Mouse (Mus musculus) testis, postnatal 14 days (tissue): ENCODE data around the gene Cntnap4.
"Not testable (repeated sequence)": the region's sequence is repeated elsewhere in the genome, so short reads cannot be mapped to it uniquely, and the experiment has no call there.

Experiments
- DNase-seq: peaks from one replicate; pipeline ENCODE4 v3.0.0; 2021; ENCODE audit warnings: low spot score

The Cntnap4 gene

GRCm38 (mm10) chr8:112730583-112731432 is 161.0 kb downstream of the Cntnap4 start:
- DNase-seq, result no peak

GRCm38 (mm10) chr8:112735575-112735974 is 165.7 kb downstream of the Cntnap4 start:
- no peak for DNase-seq

- no peak for DNase-seq
Observed at GRCm38 (mm10) chr8:112743331-112743730, 173.5 kb downstream of the Cntnap4 start.

- no peak for DNase-seq
Observed at GRCm38 (mm10) chr8:112747296-112747695, 177.5 kb downstream of the Cntnap4 start.

GRCm38 (mm10) chr8:112755171-112755570 is 185.3 kb downstream of the Cntnap4 start:
- DNase-seq, result no peak

GRCm38 (mm10) chr8:112803058-112803457 is 233.2 kb downstream of the Cntnap4 start:
- DNase-seq, result no peak

GRCm38 (mm10) chr8:112809382-112809781 is 239.5 kb downstream of the Cntnap4 start:
- DNase-seq, result no peak

DNA sequence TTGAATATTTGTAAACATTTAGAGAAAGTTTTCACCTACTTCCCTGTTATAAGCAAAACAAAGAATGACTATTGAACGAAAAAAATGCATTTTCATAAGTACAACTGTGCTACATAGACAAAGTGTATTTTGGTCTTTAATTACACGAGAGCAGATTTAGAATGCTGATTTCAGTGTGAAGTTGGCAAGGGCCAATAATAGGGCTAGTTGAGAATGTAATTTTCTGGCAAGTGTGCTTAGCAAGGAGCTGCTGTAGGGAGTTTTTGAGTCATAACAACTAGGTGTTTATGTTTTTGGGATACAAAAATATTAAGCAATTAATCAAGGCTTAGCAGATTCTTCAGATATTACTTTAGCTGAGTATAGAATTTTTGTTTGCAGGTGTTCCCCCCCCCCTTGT is 271.2 kb downstream of the Cntnap4 start:
- DNase-seq, result no peak

DNA sequence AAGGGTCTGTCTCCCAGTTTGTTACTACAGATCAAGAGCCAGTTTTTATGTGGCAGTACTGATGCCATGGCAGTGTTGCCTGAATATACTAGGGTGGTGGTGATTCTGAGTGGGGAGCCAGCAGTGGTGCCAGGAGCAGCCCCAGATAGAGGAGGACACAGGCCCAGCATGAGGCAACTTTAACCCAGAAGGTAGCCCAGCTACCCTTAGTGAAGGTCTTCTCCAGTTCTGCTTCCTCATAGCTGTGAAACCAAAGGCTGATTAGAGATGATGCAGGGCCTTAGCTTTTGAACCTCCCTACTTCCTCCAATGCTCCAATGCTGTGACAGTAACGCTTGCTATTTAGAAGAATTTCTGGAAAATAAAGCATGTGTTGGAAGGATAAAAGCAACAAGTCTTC is 279.7 kb downstream of the Cntnap4 start:
- not testable (repeated sequence) for DNase-seq

DNA sequence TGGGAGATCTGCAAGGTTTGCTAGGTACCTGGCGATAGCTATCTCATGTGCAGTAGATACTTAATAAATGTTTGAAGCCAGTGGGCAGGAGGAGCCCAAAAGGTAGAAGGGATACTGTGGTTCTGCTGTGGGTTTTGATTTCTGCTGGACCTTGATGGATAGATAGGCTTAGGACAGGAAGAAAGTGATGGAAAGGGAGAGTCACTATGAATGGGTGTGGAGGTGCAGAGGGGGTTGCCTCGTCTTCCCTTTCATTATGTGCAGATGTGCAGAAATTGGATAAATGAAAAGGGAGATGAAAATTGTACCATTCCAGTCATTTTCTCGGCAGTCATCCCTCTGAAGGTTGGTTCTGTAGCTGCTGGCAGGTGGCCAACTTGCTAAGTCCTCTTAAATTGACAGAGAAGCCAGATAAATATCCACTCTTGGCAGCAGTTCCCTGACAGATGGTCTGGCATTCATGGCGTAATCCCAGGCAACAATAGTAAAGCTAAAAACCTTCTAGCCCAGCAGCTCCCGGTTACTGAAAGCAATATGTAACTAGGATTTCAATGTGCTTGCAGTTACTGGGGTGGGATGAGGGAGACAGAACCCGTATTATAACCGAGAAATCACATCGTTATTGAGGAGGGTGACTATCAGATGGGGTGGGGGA is 336.7 kb downstream of the Cntnap4 start:
- no peak for DNase-seq

GRCm38 (mm10) chr8:112909527-112909926 is 339.7 kb downstream of the Cntnap4 start:
- no peak for DNase-seq

DNA sequence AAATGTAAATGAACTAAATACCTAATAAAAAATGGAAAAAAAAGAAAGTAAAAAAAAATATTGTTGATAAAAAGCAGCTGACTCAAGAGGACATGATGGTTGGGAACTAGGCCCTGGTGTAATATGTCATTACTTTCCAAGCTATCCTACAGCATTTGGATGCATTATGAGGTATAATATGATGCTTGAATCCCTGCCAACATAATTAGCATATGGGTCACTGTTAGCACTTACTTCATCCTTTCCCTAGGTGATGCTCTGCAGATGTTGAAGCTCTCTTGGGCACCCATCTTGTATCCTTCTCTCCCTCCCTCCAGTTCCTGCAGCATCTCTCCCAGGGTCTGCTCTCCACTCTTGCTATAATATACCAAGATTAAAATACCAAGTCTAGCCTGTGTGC is 341.6 kb downstream of the Cntnap4 start:
- DNase-seq, result no peak

DNA sequence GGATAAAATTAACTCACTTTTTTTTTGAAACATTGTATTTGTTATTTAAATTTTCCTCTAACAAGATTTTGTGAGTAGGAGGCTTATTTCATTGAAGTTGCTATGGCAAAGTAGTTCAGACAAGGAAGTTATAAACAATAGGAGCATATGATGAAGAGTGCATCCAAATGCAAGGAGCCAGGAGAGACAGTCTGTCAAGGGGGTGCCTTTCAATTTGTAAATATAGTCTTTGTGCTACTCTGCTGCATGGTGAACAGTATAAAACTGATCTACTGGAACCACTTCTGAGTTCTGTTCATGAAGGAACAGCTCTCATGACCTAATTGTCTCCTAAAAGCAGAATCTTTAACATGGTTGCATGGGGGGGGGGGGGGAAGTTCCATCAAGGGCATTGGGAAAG is 352.3 kb downstream of the Cntnap4 start:
- DNase-seq, result no peak

DNA sequence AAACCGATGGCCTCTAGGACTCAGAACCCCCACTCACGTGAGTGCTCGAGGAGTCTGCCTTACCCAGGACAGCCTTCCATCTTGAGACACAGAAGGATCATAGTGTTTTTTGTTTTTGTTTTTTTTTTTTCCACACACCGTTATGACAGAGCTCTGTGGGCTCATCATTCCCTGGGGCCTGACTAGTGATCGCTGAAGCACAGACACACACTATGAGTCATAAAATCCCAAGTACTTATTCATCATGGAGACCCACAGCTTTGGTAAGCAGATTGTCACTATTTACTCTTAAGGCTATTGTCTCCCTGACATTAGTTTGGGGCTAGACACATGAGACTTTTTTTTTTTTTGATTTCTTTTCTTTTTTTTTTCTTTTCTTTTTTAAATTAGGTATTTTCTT is 352.9 kb downstream of the Cntnap4 start:
- no peak for DNase-seq
